Comparison of ENCODE assay signal across 30 mouse cellular contexts in the genomic region with DNA sequence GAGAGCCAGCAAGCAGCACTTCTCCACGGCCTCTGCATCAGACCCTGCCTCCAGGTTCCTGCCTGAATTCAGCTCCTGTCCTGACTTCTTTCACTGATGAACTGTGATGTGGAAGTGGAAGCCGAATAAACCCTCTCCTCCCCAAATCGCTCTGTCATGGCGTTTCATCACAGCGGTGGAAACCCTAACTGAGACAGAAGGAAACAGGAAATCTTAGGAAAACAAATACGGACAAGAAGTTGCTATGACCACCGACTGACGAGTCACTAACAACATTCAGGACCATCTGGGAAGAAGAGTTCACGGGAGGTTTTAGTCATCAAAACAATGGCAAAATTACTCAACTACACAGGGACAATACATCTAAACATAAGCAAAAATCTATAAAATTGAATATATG. TPM values are rescaled to one million over a fixed set of nuclear protein-coding genes. Genes with fewer than 3 reads are reported as not detected.
A peak's percentile ranks its signal among the peaks of the same experiment; 100 is the strongest.
DNase-seq lines count a peak whose midpoint lies in the region; ATAC-seq lines count a peak whose summit lies in the region.
"Had no signal": no experiment of that assay in that cellular context is flagged by ENCODE, and none has a peak within 500 bp of the region (broad histone marks: within the 10 kb centered on the region; RNA-seq: fewer than 3 reads in every experiment).

No protein-coding gene starts in this region.

- H3K9ac ChIP-seq in forebrain, embryonic 12.5 days = no peak overlapping the region
- H3K9ac ChIP-seq: embryonic facial prominence, embryonic 13.5 days; hindbrain, embryonic 15.5 days; liver, embryonic 12.5 days; liver, postnatal 0 days; midbrain, embryonic 12.5 days; neural tube, embryonic 13.5 days had no signal

- H3K27ac ChIP-seq in brown adipose tissue, adult 24 weeks (replicated peaks; ENCODE audit: low read depth, low read length) = no peak overlapping the region
- H3K27ac ChIP-seq in forebrain, embryonic 12.5 days = no peak overlapping the region
- H3K27ac ChIP-seq: embryonic facial prominence, embryonic 13.5 days; forebrain, embryonic 10.5 days; hindbrain, embryonic 10.5 days; hindbrain, embryonic 15.5 days; liver, embryonic 12.5 days; midbrain, embryonic 12.5 days; neural tube, embryonic 13.5 days had no signal

- peak; percentile 79 for DNase-seq in heart, adult 11 months
- no peak for DNase-seq in heart, postnatal 25 days (ENCODE audit: low spot score)
- peak; percentile 7 for DNase-seq in lung, postnatal 25 days (ENCODE audit: low spot score)
- no peak for DNase-seq in lung, postnatal 4 days
- DNase-seq: adrenal gland, postnatal 10 days; B cell, adult 2 months; cerebellum, adult 11 months; cerebellum, adult 9-10 months; cerebellum, postnatal 36 days; gastrocnemius, postnatal 14 days; heart, adult 18-20 months; kidney, adult 11 months; kidney, postnatal 4 days; layer of hippocampus, postnatal 36 days; left cerebral cortex, postnatal 4 days; liver, postnatal 0 days; thymus, adult 2 months; thymus, postnatal 36 days had no signal

- peaks cover 31% of the 10 kb centered on the region for H3K36me3 ChIP-seq in forebrain, embryonic 12.5 days (replicated peaks)

- WGBS in forebrain, embryonic 12.5 days = 87% methylated on average over 9 of the region's 9 CpGs

- no peak for ATAC-seq in activated CD4-positive, CD25-positive, alpha-beta regulatory T cell, adult 4 months
- no peak for ATAC-seq in forebrain, embryonic 12.5 days (ENCODE audit: low FRiP score)
- ATAC-seq: forebrain, embryonic 16.5 days; liver, embryonic 12.5 days; liver, postnatal 0 days had no signal

- no peaks in the 10 kb centered on the region for H3K9me3 ChIP-seq in forebrain, embryonic 12.5 days
- H3K9me3 ChIP-seq: embryonic facial prominence, embryonic 13.5 days had no signal

- no peaks in the 10 kb centered on the region for H3K4me1 ChIP-seq in brown adipose tissue, adult 24 weeks (ENCODE audit: control insufficient read depth, insufficient read depth, insufficient read length, low read length)
- no peaks in the 10 kb centered on the region for H3K4me1 ChIP-seq in forebrain, embryonic 12.5 days
- H3K4me1 ChIP-seq: embryonic facial prominence, embryonic 13.5 days; forebrain, embryonic 10.5 days; hindbrain, embryonic 10.5 days; hindbrain, embryonic 15.5 days; liver, embryonic 12.5 days; midbrain, embryonic 12.5 days; neural tube, embryonic 13.5 days had no signal

- intact Hi-C loops in heart, postnatal 25 days (cut with DNase I) = no loop called here

- H3K4me2 ChIP-seq in forebrain, embryonic 12.5 days = no peak overlapping the region
- H3K4me2 ChIP-seq: embryonic facial prominence, embryonic 13.5 days; heart, embryonic 11.5 days; hindbrain, embryonic 15.5 days; liver, embryonic 12.5 days; midbrain, embryonic 12.5 days; neural tube, embryonic 13.5 days had no signal

- peak overlapping the region; percentile 14; the same call in 1 of the 2 replicates for H3K4me3 ChIP-seq in brown adipose tissue, adult 24 weeks (ENCODE audit: insufficient read depth, low read depth, low read length)
- H3K4me3 ChIP-seq in forebrain, embryonic 12.5 days (replicated peaks) = no peak overlapping the region
- H3K4me3 ChIP-seq: embryonic facial prominence, embryonic 13.5 days; forebrain, embryonic 10.5 days; hindbrain, embryonic 10.5 days; hindbrain, embryonic 15.5 days; liver, embryonic 12.5 days; midbrain, embryonic 12.5 days; neural tube, embryonic 13.5 days had no signal

- no peaks in the 10 kb centered on the region for H3K27me3 ChIP-seq in forebrain, embryonic 12.5 days
- H3K27me3 ChIP-seq: embryonic facial prominence, embryonic 13.5 days; hindbrain, embryonic 15.5 days; liver, embryonic 12.5 days; midbrain, embryonic 12.5 days; neural tube, embryonic 13.5 days had no signal

RNA-seq across cellular contexts. Expression of a gene that starts 28.6 kb away (rescaled TPM):
- 10 to 100 TPM; 73.9 to 75.2 TPM for total RNA-seq in heart, postnatal 25 days (2021)
- 81.1 and 117 TPM in 2 replicates for polyA plus RNA-seq in brown adipose tissue, adult 24 weeks (2012; ENCODE audit: insufficient read depth, insufficient read length, missing spikeins)
- 10 to 100 TPM; 34.8 to 43.4 TPM for polyA plus RNA-seq in activated CD4-positive, CD25-positive, alpha-beta regulatory T cell, adult 4 months (2017; shearing (Covaris generic))
- polyA plus RNA-seq in forebrain, embryonic 12.5 days (2016; fragmentation: Nextera tagmentation; extraction: Ambion mirVana) = 73.6 and 78.2 TPM in 2 replicates

RNA-seq across cellular contexts. Expression of a gene that starts 28.9 kb away (rescaled TPM):
- under 1 TPM; 0.88 to 0.92 TPM for total RNA-seq in heart, postnatal 25 days (2021)
- 1.5 and 2.1 TPM in 2 replicates for polyA plus RNA-seq in brown adipose tissue, adult 24 weeks (2012; ENCODE audit: insufficient read depth, insufficient read length, missing spikeins)
- polyA plus RNA-seq in activated CD4-positive, CD25-positive, alpha-beta regulatory T cell, adult 4 months (2017; shearing (Covaris generic)) = 1 to 10 TPM; 7.4 to 8.5 TPM
- 43.5 and 45.8 TPM in 2 replicates for polyA plus RNA-seq in forebrain, embryonic 12.5 days (2016; fragmentation: Nextera tagmentation; extraction: Ambion mirVana)

RNA-seq across cellular contexts. Expression of a gene that starts 50.6 kb away (rescaled TPM):
- 10 to 100 TPM; 13.4 to 14.3 TPM for total RNA-seq in heart, postnatal 25 days (2021)
- 5.1 and 8.7 TPM in 2 replicates for polyA plus RNA-seq in brown adipose tissue, adult 24 weeks (2012; ENCODE audit: insufficient read depth, insufficient read length, missing spikeins)
- 1 to 10 TPM; 7.0 to 9.0 TPM for polyA plus RNA-seq in activated CD4-positive, CD25-positive, alpha-beta regulatory T cell, adult 4 months (2017; shearing (Covaris generic))
- 17.9 and 18.5 TPM in 2 replicates for polyA plus RNA-seq in forebrain, embryonic 12.5 days (2016; fragmentation: Nextera tagmentation; extraction: Ambion mirVana)

Comparison
In these comparisons a context has a peak if more than half of its experiments do, and no peak if none do; other contexts are left out.
1. DNase-seq: peak in heart, adult 11 months (single experiment) and lung, postnatal 25 days (single experiment); none in heart, postnatal 25 days (single experiment) and lung, postnatal 4 days (0 of 2).